Mouse (Mus musculus) E14TG2a.4 (cell line): Measurements from ENCODE around the gene Fbxw7.

Experiments
- CTCF ChIP-seq: conservative IDR thresholded peaks from 2 replicates; pipeline ENCODE4 v1.5.1; 2014; ENCODE audit warnings: low read length
- NANOG ChIP-seq: IDR thresholded peaks from 2 replicates; pipeline ENCODE4 v1.6.1; 2014; ENCODE audit warnings: borderline replicate concordance, low read length, mixed read lengths

DNA sequence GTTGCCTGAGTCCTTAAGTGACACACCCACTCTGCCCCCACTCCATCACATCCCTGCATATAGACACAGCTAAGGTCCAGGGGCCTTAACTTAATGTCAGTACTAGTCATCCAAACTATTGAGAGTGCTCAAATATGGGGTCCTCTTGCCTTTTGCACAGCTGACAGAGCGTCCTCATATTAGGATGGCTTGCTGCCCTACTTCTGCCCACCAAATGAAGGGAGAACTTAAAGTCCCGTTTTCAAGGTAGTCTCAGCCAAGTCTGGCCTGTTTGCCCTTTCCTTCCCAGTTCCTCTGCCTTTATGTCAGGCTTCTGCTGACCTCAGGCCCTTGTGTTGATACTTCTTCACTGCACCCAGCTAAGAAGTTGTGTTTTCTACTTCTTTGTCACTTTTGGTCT is 157.8 kb downstream of the Fbxw7 start:
- TF ChIP-seq CTCF (no peak), NANOG (no peak)
